ENCODE assay signal across 22 mouse cellular contexts in genomic region chr4:43426487-43426886, GRCm38 (mm10). TPM values are rescaled to one million over a fixed set of nuclear protein-coding genes. Genes with fewer than 3 reads are reported as not detected.
"Had no signal": no experiment of that assay in that cellular context is flagged by ENCODE, and none has a peak within 500 bp of the region (broad histone marks: within the 10 kb centered on the region; RNA-seq: fewer than 3 reads in every experiment).

No protein-coding gene starts in this region.

- H3K9ac ChIP-seq: limb, embryonic 15.5 days; liver, embryonic 14.5 days; liver, postnatal 0 days; stomach, embryonic 15.5 days had no signal

- ATAC-seq: liver, postnatal 0 days; lung, postnatal 0 days had no signal

- H3K4me3 ChIP-seq: layer of hippocampus, adult 2 months had no signal

- H3K27ac ChIP-seq: kidney, postnatal 0 days; layer of hippocampus, adult 2 months; limb, embryonic 12.5 days; limb, embryonic 15.5 days; liver, embryonic 14.5 days; macrophage; stomach, embryonic 15.5 days had no signal

- H3K9me3 ChIP-seq: limb, embryonic 12.5 days; limb, embryonic 15.5 days; stomach, embryonic 15.5 days had no signal

- DNase-seq: kidney, adult 2 months; layer of hippocampus, adult 9-11 months; liver, postnatal 0 days; lung, embryonic 14.5 days; right cerebral cortex, postnatal 25 days; spleen, adult 18-20 months had no signal

RNA-seq across cellular contexts. Expression of gene Fam166b, which starts 2.4 kb away (rescaled TPM):
- total RNA-seq: megakaryocyte, adult 5-6 weeks; neutrophil, adult 5-6 weeks had no signal
- polyA plus RNA-seq: limb, embryonic 12.5 days; liver, embryonic 11.5 days; liver, embryonic 14.5 days; macrophage had no signal

RNA-seq across cellular contexts. Expression of gene Cd72, which starts 27.9 kb away (rescaled TPM):
- total RNA-seq: layer of hippocampus, adult 2 months had no signal

RNA-seq across cellular contexts. Expression of gene Sit1, which starts 57.0 kb away (rescaled TPM):
- total RNA-seq: layer of hippocampus, adult 2 months; layer of hippocampus, postnatal 25 days; left cerebral cortex, adult 18-20 months; left cerebral cortex, postnatal 25 days had no signal
- polyA plus RNA-seq: intestine, embryonic 16.5 days; kidney, embryonic 14.5 days; kidney, postnatal 0 days; limb, embryonic 12.5 days; limb, embryonic 15.5 days; liver, embryonic 11.5 days; lung, embryonic 14.5 days; lung, postnatal 0 days; macrophage; stomach, embryonic 15.5 days had no signal
